Mouse (Mus musculus) thymus, postnatal 14 days (tissue): ENCODE measurements around the gene Nup93.

Experiments used
- DNase-seq: peaks from one replicate; pipeline ENCODE4 v3.0.0; 2021

The Nup93 gene

DNA sequence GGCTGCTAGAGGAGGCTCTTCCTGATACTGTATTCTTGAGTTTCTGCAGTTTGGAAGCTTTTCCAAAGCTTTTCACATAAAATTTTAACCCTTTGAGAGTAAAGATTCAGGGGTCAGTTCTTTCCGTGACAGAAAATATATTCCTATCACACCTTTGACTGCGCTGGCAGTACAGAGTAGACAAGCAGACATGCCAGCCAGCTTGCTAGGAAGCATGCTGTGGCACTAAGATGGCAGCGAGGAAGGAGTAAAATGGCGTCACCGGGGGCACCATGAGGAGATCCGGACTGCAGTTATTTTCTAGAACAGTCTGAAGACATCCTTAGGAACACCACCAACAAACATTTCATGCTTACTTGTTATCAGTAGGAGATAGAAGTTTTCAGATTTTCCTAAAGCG is 55.9 kb downstream of the Nup93 start:
- no peak for DNase-seq

DNA sequence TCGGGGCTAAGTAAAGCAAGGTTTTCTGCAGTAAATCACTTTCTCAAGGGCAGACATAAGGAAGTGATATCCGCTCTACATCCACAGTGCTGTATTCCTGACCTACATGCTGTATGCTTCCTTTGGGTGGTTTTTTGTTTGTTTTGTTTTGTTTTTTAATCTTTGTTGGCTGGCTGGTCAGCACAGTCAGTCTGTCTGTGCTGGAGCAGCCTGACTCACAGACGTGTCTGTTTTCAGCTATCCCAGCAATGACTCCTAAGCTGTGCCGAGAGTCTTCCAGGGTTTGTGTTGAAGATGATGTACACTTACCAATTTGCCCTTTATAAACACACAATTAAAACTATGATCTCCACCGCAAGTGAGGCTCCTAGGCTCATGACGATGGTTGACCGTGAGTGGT is 56.7 kb downstream of the Nup93 start:
- no peak for DNase-seq

DNA sequence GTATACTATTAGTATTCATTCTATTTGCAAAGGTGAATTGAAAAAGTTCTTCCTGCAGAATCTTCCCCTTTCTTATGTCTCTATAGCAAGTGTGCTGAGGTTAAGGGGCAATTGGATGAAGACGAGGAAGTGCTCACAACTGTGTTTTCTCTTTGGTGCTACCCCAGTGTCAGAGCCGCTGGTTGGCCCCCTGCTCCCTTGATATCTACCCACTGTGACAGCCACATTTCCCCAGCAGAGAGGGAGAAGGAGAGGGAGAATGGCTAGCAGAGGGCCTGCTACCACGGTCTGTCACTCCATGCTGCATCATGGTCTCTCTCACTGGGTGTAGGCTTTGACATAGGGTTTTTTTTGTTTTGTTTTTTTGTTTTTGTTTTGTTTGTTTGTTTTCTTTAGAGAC is 58.2 kb downstream of the Nup93 start:
- DNase-seq = no peak

DNA sequence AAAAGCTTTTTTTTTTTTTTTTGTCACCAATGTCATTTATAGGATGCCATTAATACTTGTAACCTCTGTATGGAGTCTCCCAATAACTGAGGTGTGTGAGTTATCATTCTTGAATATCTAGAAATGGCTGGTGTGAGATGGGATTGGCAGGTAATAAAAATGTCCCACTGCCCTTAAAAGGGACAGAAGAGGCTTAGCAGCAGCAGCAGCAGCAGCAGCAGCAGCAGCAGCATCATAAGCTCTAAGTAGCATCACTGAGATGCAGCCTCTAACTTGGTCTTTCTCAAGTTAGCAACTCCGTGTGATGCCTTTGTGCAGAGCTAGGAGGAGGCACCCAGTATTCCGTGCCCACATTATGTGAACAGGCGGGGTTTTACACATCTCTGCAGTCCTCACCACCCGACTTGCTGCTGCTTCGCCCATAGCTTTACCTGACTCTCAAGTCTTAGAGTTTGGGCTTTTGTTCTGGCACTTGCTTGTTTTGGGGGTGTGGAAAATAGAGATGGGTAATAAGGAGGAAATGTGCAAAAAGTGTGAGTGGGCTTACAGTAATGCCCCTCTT is 59.0 kb downstream of the Nup93 start:
- DNase-seq = no peak

DNA sequence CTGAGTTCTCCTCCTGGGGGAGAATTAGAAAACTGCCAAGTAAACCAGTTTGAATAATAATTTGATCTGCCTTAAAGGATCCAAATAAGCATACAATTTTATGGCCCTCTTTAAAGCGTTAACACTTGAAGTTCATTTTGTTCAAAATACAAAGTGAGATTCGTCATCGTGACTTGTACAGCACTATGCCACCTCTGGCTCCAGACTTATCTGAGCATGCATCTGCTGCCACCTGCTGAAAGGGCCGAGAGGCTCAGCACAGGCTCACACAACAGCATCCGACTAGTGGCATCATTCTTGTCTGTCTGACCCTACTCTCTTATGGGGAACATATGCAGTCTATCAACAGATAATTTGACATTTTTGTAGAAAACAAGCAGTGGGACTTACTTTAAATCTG is 59.7 kb downstream of the Nup93 start:
- DNase-seq = no peak

DNA sequence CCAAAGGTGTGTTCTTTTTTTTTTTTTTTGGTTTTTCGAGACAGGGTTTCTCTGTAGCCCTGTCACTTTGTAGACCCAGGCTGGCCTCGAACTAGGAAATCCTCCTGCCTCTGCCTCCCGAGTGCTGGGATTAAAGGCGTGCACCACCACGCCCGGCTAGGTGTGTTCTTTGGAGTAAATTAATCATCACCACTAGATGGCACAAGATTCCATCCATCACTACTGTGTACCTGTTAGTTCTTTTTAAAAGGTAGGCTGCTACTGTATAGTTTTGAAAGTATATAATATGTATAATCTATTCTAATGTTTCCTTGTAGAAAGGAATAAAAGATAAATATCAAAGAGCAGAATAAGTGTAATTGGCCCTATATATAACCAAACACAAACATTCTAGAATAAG is 63.9 kb downstream of the Nup93 start:
- no peak for DNase-seq

DNA sequence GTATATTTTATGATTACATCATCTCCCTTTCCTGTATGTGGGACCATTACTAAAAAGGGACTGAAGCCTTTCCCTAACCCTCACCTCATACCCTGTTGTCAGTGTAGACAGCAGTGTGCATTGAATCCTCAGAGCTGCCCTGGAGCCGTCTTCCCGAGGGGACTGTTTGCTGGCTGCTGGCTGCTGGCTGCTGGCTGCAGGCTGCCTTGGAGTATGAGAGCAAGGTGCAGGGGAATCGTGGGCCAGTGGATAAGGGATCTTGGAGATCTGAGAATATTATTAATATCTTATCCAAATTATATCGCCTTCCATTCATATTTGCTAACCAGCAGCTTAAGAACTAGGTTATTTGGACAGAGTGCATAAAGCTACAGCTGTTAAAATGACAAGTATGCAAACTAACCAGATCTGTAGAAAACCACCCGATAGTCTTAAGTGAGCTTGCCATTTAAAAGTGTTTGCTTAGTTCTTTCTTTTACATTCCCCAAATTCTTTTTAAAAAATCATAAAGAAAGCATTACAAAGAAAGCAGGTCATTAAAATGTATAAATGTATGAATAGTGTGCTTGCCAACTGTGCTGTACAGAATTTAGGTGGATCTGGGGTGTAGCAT is 65.7 kb downstream of the Nup93 start:
- DNase-seq = no peak

DNA sequence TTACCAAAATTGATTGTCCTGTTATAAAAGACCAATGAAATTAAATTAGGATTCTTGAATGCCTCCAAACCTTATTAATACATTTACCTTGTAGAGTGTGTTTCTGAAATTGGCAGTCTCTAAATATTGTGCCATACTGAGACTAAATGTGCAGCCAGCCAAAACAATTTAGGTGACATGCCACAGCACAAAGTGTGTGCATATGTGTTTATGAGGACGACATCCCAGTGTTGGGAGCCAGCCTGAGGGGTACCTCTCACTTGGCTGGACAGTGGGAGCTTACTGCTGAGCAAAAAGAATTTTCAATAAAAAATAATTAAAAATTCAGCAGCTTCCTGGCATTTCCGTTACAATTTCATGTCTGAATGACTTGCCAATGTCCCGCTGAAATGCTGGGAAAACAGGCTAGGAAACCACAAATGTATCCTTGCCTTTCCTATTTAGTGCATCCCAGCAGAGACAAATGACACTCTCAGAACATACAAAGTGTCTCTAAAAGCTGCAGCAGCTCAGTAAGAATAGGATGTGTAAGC is 68.2 kb downstream of the Nup93 start:
- no peak for DNase-seq

DNA sequence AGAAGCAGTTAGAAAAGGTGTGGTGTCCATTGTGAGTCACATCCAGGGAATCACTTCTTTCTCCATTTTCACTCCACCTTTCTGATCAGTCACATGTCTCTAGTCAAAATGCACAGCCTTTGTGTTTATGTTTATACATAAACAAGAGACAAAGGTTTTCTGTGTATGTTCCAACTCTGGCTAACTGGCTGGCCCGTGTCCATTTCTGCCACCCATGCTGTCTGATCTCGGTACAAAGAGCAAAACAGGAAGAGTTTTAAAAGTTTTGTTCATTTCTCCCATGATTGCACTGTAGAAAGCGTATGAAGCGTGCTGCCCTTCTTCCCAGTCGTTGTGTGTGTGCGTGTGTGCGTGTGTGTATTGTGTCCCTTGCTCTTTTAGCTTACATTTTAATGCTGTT is 69.8 kb downstream of the Nup93 start:
- DNase-seq = no peak

DNA sequence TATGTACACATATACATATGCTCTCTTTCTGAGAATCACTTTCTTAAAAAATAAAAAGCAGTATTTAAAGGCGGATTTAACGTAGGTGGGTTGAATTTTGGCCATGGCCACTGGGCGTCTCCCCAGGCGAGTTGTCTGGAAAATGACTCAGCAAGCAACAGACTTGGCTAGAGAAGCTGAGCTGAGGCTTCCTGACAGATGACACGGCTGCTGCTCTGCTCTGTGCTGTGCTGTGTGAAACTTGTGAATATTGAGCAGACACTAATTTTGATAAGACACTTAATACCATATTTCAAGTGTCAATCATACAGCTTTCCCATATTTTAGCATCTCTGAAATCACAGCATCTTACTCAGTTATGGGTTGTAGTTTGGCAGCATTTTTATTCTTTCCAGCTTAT is 76.2 kb downstream of the Nup93 start:
- no peak for DNase-seq

DNA sequence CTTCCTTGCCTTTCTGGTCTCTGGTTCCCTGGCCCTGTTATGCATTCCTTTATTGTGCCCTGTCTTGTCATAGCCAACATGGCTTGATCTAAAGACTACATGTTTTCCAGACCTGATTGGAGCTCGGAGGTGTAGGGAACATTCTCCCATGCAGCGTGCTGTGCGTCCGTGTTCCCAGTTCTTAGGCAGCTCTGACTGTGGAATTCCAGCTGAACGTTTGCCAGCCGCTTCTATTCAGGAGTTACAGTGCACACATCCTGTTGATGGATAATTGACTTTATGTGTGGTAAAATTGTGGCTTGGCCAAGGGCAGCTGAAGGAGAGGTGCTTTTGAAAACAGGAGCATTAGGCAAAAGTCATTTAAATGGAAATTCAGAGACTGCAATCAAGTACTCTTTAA is 77.7 kb downstream of the Nup93 start:
- DNase-seq = no peak

DNA sequence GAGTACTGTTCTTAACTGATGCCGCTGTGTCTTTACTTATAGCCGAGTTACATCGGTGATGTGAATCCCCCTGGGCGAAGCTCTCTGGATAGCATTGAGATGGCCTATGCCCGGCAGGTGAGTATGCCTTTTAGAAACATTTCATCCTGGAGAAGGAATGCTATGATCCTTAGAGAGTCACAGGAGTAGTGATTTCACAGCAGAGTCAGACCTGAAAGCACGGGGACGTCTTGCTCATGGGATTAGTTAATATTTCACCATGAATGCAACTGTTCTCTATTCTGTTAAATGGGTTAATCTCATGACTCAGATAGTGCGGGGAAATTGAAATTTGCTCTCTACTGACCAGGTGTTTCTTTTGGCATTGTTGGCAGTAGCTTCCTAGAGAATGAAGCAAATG is 78.3 kb downstream of the Nup93 start:
- no peak for DNase-seq

DNA sequence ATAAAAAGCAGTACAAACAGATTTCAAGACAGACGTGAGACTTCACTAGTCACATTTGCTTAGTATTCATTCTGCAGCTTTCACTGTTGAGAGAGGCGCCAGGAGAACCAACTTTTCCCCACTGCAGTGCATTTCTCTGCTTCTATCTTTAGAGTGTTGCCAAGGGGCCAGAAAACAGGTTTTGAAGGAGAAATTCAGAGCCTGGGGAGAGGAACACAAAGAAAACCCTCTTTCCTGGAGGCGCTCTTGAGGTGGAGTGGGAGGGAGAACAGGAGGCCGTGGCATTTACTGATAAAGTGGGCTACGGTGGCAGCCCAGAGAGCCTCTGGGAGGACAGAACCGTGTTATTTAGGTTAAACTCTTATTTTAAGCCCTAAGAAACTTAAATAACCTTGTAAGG is 81.3 kb downstream of the Nup93 start:
- DNase-seq = no peak

DNA sequence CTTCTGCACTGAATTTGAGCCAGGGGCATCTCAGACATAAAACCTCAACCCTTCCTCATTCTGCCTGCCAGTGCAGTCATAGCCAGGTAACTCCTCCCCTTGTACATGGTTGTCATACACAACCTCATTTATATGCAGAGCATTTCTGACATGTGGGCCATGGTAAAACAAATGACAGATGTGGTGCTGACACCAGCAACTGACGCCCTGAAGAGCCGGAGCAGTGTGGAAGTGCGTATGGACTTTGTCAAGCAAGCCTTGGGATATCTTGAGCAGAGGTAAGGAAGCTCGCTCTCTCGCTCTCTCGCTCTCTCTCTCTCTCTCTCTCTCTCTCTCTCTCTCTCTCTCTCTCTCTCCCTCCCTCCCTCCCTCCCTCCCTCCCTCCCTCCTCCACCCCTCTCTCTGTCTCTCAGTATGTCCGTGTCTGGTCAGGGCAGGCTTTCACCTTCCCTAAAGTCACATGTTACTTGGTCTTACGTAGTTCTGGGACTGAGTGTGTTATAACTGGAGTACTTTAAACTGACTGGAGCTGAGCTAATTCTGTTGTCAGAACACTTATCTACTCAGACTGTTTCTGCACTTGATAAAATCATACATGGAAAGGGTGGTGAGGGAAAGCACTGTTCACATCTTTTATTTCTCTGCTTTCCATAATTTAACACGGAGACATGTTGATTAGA is 82.1 kb downstream of the Nup93 start:
- DNase-seq = no peak

DNA sequence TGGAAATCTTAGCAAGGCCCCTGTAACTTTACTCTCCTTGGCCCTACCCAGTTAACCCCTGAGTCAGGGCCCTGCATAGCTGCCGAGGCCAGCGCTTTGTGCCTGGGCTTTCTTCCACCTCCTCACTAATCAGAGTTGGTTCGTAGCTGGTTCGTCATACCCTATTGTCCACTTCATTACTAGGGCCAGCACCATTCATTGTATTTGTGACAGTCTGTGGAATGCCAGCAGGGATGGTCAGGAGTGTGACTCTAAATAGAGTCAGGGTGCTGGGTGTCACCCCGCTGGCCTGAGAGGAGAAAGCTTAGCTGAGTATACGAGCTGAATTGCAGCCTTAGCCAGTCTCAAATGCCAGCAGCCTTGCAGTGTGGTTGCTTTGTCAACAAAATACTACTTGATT is 82.7 kb downstream of the Nup93 start:
- DNase-seq = no peak

DNA sequence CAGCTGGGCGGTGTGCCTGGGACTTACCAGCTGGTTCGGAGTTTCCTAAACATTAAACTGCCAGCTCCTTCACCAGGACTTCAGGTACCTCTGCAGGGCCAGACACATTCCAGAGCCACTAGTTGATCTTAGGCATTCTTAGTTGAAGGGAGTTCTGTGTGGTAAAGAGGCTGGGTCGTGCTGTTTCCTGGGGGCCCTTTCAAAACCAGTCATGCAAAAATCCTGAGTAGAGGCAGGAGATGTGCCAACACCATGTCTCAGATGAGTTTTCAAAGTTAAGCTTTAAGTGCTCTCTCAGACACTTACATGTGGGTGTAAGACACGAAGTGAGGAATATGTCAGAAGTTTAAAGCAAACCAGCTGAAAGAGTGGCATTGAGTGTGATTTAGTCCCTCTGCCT is 86.4 kb downstream of the Nup93 start:
- no peak for DNase-seq

DNA sequence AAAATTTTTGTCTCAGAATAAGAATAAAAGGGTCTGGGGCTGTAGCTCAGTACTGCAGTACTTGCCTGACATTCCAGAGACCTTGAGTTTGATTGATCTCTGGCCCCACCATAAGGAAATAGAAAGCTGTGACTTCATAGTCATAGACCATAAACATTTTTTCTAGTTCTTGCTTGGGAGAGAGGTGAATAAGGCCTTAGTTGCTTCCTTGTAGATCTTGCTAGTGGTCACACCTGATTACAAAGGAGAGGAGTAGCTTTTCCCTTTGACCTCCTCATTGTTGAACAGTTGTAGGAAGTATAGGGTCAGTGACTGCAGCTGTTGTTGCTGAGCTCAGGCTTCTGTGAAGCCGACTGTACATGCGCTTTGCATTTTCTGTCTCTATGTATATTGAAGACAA is 90.0 kb downstream of the Nup93 start:
- no peak for DNase-seq

DNA sequence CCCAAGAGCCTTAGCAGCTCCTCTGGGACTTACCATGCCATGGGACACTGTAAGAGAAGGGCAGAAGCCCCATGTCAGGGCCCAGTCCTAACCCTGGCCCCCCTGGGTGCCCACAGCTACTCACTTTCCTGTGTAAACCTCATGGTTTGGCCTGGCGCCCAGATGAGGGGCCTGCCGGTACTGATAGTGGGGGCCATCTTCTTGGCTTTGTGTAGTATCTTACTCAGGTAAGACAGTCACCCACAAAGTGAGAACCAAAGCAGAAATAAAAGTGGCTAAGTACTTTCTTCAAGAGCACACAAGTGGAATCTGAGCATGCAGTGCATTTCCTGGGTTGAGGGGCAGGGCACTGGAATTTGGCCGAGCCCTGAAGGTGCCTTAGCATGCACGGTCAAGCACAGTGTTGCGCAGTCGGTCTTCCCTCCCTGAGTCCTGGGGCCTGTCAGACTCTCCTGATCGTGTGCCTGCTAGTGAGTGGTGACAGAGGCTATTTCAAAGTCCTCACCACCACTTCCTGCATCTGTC is 92.7 kb downstream of the Nup93 start:
- no peak for DNase-seq

DNA sequence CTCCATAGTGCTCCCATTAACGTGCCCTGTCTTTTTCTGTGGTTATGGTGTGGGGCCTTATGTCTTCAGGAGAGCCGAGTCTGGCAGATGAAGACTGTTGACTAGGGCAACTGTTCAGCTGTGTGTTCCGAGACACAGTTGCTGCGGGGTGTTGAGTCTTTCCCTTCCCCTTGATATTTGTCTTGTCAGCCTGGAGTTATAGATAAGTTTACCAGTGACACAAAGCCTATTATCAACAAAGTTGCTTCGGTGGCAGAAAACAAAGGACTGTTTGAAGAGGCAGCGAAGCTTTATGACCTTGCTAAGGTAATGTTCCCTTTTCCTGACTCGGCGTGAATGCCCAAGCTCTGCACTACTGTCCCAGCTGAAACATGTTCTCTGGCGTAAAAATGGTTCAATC is 93.3 kb downstream of the Nup93 start:
- DNase-seq = no peak

DNA sequence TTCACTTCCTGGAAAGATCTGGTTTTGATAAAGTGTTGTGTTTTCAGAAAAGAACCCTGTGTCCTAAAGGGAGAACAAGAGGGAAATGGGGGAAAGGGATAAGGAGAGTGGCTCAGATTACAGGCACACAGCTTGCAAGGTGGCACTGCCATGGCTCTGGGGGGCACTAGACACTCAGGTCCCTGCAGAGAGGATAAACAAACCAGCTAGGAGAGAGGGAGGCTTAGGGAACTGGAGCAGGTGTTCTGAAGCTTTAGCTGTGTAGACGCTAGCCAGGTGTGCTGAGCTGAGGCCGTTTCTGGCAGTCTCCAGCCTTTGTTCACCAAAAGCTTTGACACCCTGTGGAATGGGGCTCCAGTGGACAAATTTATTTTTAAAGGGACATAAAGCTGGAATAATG is 99.7 kb downstream of the Nup93 start:
- DNase-seq = no peak

DNA sequence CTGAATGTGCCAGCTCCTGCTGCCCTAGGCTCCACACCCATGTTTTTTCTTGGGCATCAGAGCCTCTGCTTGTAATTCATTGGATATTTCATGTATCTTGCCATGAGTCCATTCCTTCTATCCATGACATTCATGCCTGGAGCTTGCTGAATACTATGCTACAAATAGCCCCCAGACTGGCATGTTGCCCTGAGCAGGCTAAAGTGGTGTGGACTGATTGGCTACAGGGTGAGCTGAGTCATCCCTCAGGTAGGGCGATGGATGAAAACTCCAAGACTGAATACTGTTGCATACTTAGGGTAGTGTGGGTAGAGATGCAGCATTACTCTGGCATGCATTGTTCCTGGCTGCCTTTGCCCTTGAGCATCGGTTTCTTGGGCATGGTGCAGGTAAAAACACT is 102.9 kb downstream of the Nup93 start:
- no peak for DNase-seq

DNA sequence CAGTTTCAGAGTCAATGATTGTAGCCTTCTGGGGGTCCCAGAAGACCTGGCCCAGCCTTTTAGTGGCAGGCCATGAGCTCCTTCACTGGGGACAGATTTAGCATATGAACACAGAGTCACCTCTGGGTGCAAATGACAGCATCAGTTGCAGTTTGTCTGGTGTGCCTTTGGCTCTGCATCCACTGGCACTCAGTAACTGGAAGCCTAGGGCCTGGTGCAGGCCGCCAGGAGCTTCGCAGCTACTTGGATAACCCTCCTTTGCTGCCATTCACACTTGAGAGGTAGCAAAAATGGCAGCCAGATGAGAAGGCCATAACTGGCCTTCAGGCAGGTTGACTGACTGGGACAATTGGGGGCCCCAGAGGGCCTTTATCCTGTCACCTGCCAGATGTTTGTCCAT is 103.3 kb downstream of the Nup93 start:
- DNase-seq = no peak

DNA sequence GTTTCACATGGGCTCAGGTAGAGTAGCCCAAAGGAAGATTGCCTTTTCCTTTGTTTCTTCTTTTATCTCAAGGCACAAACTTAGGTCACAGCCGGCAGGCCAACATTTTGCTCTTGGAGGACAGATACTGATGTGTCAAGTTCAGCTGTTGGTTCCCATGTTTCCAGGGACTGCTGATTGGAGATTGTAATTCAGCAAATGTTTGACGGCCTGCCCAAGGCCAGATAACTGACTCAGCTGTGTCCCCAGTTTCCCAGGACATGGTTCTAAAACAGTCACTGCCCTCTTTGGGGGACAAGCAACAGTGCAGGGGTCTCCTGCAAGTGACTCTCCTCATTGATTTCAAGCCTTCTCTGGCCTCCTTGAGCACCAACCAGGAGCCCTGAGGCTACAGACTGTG is 105.7 kb downstream of the Nup93 start:
- no peak for DNase-seq

DNA sequence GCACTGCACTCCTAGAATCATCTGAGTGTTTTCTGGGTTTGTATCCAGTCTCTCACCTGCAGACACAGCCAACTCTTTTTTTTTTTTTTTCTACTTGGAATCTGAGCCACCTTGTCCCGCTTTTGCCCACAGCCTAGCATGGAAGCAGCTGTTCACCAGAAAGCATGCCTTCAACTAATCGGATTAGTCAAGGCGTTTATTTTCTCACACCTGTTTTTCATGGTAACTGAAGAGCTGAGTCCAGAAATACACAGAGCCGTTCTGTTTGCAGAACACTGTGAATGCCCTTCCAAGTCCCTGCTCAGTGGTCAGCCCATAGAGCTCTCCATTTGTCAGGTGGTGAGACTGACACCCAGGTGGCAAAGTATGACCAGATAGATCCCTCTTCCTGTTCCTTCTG is 107.7 kb downstream of the Nup93 start:
- DNase-seq = no peak

DNA sequence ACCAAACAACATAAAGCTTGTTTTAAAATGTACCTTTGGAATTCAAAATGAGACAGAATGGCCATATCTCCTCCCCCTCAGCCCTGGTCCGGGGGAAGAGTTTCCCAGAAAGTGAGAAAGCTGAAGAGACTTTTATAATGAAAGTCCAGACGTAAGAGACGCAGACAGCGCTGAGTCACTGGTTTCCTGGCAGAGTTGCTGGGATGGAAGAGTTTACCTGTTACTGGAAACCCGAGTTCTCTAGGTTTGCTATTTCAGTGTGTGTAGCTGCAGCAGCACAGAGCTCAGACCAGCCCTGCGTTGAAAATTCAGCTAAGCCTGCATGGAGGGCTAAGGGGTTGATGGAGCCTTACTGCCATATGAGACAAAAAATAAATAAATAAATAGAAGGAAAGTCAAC is 108.7 kb downstream of the Nup93 start:
- DNase-seq = no peak
